Mouse (Mus musculus): ENCODE measurements around the gene Mettl2.

GRCm38 (mm10) chr11:105164516-105165510 is 38.6 kb downstream of the Mettl2 start:
- no peak for TF ChIP-seq CTCF (IDR thresholded peaks at IDR 0.05; ENCODE audit: low read depth)
- TF ChIP-seq EP300 (optimal IDR thresholded peaks at IDR 0.05): no peak

Data from stomach, postnatal 0 days (tissue).